Mouse (Mus musculus) fat pad, adult 2 months (tissue): ENCODE results near the gene Cacng5.

Experiments
- DNase-seq: peaks from one replicate; pipeline ENCODE4 v3.0.0-alpha.2; 2011; ENCODE audit warnings: low read depth, low spot score; ENCODE audit errors: extremely low read depth

Cacng5 gene

DNA sequence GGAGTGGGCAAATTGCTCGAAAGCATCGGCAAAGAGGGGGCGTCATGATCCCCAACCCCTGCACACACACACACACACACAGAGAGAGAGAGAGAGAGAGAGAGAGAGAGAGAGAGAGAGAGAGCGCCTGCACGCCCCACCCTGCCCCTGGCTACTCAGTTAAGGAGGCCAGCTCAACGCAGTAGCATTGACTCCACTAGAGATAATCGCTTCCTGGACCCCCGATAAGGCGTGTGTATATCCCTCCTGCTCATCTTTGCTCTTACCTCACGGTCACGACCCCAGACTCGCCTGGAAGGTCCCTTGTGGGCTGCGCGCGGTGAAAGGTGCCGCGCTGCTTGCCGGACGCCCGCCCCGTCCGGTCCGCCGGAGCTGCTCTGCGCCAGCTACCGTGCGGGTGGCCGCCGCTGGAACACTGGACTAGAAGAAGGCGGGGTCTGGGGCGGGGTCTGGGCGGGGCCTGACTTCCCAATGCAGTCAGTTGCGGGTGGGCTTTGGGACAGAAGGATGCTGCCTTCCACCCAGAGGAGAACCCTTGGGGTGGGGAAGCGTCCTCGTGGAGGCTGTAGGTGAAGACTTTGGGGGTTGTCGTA is at the start of gene Cacng5:
Gene Cacng5 (minus strand): TSS at position 422 of the 593 bp plus-strand sequence.
- no peak for DNase-seq

DNA sequence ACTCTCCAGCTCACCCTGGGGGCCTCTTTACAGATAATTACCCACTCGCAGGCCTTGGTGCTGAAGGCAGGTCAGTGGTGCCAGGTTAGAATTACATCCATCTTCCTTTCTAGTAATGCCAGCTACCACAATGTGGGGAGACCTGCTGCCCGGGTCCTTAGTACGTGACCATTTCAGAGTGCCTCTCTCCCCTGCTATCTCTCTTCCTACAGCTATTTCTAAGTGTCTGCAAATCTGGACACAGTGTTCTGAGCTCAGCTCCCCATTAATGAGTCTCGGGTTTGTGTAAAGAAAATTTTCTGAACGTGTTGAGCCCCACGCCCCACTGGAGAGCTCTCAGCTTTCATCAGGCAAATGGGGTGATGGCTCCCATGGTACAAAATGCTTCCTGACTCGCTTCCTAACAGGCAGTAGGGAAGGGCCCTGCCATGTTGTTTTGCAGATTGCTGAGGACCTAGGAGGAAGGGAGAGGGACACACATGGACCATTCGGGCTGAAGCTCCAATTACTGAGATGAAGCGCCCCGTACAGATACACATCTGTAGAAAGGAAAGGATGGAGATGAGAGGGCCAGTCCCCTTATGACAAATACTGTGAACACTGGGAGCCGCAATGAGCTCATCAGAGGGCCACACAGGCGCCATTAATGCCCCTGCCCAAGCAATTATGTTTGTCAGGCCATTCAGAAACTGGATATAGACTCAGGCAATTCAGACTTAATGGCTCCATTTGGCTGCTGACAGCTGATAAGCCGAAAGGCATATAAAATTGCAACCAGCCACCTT is 42.9 kb upstream of the Cacng5 start:
- no peak for DNase-seq

DNA sequence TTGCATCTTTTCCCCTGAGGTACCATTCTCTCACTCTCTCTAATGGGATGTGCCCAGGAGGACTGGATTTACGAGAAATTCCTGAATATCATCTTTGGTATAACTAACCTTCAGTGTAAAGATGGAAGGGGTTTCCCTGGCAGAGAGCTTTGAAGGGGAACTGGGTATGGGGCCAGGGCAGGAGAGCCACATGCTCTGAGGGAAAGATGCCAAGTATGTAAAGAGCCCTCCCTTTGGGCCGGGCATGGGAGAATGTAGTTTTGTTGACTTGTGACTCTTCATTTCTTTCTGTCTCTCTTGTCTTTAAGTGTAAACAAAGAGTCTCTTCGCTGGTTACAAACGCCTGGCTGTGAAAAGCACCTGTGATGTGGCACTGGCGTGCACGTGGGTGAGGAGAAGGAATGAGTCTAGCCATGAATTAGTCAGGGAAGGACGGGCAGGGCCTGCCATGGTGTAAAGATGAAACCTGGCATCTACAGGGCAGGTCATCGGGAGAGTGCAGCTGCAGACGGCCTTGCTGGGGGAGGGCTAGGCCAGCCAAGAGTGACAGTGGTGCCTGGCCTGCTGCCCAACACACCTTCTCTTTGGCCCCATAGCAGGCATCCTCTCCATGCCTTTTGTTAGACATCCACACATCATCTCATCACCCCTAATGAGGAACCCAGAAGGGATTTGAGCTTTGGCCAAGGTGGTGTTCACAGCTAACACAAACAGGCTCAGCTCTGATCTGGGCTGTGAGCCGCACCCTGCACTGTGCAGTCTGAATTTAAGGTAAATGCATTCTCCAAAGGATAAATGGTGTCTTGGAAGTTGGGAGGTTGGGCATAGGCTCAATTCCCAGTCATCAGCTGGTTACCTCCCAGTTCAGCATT is 40.6 kb upstream of the Cacng5 start:
- DNase-seq: no peak

DNA sequence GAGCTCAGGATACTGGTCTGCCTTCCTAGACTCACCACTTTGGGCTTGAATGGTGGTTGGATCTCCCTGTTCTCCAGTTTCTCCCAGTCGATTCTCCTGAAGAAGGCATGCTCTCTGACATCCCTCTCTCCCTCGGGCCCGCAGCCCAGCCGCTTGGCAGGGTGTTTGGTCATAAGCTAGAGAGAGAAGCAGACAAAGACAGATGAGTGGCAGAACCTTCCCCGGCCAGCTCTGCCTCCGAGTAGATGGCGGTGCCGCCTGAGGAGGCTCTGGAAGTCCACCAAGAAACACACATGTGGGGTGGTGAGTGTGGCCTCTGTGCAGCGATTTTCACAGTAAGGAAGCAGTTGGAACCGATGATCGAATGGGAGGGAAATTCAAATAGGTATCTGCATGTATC is 36.6 kb upstream of the Cacng5 start:
- no peak for DNase-seq

DNA sequence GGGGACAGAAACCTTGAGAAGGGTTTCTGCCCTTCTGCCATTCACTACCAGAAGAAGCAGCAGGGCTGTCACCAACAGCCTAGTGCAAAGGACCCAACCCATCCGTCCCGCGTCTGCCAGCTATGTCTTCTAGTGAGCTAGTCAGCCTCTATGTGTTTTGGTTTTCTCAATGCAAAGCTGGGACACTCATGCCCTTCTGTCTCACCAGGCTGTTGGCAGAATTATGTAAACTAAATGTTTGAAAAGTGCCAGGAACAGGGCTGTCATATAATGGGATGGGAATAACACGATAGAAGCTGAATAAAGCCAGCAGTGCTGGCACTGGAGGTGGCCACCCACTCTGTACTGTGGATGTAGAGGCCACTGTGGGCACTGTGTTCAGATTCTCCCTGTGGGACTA is 35.8 kb upstream of the Cacng5 start:
- DNase-seq: no peak

DNA sequence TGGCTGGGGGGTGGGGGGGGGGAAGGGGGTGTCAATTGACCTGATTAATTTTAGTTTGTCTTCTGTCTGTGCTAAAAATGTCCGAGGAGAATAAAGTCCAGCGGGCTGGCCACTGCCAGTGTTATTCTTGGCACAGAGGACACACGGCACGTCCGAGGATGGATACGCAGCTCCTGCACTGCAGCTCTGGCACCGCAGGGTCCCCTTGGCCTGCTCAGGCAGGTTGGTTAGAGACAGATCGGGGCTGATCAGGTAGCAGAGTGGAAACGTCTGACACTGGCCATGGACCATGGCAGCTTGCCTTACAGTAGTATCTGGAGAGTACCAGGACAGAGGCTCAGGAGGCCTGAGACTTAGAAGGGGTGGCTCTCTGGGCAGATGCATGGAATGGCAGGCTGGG is 35.4 kb upstream of the Cacng5 start:
- DNase-seq: no peak

DNA sequence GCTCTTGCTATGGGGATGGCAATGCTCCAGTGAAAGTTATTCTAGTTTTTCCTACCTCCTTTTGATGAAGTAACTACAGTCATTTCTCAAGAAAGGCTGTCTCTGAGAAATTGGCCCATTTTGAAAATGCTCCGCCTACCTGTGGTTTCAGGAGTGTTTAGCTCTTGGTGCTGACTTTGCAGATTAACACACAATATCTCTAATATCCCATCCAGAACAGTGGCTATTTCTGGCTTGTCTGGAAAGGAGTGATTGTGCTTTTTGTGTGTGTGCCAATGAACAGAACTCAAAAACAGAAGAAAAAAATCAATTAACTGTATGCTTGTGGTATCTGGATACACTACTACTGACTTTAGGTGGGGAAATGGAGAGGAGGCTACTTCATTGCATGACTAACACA is 33.1 kb upstream of the Cacng5 start:
- no peak for DNase-seq

DNA sequence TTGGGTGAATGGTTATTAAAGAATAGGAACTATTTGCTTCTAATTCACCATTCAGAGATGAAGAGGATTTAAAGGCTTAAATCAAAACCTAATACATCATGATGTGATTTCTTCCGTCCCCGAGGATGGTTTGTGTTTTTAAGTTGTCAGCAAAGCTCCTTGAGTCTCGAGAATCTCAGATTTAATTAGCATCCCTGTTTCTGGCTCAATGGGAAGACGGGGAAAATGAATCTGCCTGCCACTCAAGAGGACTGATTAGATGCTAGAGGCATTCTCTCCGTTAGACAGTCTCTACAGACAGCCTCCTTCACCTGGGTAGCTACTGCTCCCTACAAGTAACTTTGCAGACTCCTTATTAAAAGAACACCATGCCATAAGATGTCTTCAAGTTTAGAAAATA is 32.0 kb upstream of the Cacng5 start:
- DNase-seq: no peak

DNA sequence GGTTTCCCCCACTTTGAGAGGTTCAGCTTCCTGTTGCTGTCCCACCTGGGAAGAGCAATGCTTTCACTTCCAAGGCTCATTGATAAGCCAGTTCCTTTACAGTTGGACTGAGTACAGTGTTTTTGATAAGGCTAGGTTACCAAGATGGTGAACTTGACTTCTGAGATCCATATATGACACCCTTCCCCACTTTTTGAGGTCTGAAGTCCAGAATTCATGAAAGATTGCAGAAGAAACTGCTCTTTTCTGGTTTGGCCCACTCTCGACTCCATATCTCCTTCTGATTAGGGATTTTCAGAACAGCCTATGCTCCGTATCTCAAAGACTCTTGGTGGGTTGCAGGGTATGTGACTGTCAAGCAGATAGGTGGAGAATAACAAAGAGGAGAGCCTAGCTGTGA is 22.1 kb upstream of the Cacng5 start:
- no peak for DNase-seq

DNA sequence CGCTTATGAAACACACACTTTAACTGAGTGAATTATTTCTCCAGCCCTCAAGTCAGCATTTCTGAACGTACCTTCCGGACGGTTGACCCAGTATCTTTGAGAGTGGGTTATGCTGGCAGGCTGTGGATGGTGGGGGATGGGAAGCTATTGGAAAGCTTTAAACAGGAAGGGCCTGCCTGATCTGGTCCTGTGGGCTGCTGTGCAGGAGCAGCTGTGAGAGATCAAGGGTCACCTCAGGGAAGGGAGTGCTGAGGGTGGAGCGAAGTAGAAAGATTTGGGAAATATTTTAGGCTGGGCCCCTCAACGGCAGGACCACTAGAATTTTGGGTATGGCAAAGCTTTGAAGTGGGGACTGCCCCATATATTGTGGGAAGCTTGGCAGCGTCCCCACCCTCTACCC is 16.9 kb upstream of the Cacng5 start:
- DNase-seq: no peak

DNA sequence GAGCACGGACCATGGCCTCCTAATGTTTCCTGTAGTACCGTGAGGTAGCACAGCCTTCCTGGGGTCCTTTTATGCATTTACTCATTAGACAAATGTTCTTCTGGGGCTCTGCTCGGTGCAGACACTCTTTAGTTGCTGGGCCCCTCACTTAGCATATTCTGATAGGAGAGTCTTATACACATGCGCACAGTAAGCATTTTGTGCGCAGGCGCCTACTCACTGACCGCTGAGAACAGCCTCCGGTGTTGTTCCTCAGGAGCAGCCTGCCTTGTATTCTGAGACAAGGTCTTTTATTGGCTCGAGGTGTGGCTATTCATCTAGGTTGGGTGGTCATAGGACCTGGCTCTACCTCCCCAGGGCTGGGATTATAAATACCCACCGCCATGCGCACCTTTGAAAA is 16.4 kb upstream of the Cacng5 start:
- DNase-seq: no peak

DNA sequence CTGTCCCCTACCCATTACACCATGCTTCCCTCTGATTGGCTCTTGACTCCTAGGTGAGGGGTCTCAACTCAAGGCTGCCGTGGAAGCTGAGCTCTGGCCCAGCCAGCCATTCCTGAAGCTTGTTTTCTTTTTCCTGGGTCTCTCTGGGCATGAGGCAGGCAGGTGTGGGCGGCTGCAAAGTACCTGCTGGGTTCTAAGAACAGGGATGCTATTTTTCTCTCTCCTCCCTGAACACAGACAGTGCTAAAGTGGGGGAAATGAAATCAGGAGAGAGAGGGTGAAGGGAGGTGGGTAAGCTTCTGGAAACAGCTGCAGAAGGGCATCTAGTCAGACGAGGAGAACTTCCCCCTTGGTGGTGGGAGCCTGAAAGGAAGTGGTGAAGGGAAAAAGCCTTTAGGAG is 14.9 kb upstream of the Cacng5 start:
- DNase-seq: no peak

DNA sequence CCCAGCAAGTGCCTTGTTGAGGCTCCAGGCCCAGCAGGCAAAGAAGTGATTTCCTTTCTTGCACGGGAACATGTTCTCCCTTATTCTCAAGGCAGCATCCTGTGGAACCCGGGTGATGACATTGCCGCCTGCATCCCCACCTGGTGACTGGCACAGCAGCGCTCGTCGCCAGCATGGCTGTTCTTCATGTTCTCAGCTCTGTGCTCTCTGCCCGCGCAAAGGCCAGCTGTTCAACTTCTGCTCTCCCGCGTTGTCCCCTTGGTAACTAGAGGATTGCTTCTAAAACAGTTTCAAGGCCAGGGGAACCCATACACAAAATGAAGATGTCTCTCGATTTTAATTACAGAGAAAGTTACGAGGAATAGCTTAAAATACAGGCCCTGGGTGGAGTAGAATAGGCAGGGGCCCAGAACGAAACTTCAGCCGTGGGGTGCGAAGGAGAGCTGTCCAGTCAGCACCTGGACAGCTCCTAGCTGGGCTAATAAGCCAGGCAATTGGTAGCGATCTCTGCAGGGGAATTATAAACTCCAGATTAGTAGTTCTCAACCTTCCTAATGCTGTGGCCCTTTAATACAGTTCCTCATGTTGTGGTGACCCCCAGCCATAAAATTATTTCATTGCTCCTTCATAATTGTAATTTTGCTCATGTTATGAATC is 5.1 kb upstream of the Cacng5 start:
- DNase-seq: no peak

DNA sequence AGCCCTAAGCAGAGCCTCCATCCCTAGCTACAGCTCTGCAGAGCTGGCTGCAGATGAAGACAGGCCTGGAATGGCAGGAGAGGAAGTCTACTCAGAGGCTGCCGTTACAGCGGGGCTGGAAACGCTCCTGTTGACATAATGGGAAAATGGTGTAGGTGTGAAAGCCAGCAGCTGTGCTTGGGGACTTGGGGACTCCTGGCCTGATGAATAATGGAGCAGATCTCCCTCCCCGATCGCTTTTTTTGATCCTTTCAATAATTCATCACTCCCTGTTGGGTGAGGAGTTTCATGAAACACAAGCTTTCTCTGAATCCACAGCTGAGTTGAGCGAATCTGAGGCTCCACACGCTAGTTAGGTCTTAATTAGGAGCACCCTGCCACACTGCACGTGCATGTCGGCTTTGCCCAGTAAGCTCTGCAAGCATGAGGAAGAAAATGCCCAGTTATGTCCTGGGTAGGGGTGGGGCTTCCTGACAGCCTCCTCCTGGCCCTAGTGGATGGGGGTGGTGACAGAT is 2.9 kb upstream of the Cacng5 start:
- DNase-seq: no peak

DNA sequence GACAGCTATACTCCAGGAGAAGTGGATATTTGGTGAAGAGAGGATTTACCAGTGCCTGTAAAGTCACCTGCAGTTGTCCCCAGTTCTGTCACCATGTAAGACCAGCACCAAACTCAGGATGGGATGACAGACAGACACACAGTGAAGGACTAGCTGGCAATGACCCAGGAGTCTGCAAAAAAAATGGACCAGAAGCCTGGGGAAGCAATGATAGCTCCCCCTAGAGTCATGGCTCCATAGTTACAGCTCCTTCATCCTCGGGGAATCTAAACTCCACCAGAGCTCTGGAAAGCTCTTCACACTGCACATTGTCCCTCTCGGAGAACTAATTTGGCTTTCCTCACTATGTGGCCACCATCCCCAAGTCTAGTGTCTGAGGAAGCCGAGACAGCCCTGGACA is 1.5 kb downstream of the Cacng5 start:
- DNase-seq: no peak

DNA sequence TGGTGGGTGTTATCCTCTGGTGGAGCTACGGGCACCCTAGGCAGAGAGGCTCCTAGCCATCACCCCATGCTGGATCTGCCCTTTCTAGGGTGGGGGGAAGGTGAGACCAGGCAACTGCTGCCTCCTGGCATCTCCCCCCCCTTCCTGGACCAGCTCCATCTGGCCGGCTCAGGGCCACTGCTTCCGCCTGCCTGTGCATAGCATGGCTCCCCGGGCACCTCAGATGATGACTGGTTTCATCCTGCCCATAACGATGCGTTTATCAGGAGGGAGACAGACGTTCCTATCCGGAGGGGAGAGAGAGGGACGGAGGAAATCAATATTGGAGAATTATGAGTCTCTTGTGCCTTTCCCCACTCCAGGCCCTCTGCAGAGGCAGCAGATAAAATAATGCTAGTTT is 9.5 kb downstream of the Cacng5 start:
- DNase-seq: no peak

DNA sequence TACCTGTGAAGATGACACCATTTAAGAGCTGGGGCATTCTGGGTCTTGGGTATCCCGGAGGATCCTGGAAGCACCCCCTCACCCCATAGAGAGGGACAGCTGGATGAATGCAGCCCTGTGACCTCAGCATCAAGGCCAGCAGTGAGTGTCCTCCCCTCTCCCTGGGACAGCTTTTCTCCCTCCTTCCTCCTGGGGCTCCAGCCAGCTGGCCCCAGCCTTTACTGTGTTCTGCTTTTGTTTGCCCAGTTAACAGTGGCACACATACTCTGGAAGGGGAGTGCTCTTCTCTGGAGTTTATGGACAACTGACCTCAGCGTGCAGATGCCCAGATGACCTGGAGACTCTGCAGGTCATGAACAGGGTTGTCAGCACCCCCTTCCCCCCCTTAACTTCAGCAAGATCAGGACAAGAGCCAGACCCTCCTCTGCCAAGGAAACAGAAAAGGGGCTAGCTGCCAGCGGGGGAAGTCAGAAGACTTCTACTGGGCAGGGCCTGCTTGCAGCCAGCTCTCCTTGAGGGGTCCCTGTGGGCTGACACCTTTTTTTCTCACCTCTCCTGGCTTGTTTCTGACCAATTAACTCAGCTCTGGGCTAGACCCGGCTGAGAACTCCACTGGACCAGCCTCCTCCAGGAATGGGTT is 10.8 kb downstream of the Cacng5 start:
- no peak for DNase-seq

DNA sequence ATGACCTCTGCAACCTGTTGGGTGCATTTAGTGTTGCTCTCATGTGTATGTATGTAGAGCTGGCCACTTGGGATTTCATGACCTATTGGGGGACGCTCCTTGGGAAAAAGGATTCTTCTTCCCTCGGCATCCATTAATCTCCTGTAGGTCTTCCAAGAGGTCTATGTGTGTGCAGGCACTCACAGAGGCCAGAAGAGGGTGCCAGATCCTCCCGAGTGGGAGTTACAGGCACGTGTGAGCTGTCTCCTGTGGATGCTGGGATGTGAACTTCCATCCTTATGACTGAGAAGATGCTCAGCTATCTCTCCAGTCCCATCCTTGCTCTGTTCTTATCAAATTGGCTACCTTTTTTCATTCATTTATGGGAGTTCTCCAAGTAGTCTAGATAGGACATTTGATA is 14.4 kb downstream of the Cacng5 start:
- DNase-seq: no peak

DNA sequence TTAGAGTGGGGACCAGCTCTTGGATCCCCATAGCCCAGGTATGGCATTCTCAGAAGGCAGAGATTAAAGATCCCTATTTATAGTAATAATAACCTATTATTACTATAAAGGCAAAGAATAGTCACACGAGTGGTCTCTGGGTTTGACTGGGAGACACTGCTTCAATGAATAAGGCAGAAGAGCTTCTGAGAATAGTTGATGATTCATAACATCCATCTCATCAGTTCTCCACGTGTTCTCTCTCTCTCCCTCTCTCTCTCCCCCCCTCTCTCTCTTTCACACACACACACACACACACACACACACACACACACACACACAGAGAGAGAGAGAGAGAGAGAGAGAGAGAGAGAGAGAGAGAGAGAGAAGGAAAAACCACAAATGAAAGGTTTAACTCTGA is 16.2 kb downstream of the Cacng5 start:
- DNase-seq: no peak

DNA sequence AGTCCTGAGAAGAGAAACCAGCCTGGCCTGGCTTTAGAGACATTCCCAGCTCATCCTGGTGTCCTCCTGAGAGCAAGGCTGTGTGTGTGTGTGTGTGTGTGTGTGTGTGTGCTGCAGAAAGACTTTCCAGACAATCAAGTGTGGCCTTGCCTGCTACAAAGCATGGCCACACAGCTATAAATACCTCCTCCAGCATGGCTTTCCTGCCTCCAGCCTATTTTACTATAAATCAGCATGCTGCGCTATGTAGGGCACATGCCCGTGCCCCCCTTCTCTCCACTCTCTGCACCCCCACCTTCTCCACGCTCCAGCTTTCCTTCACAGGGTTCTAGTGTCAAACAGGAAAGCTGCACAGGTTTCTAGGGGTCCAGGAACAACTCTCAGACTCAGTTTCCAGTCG is 19.2 kb downstream of the Cacng5 start:
- DNase-seq: no peak

DNA sequence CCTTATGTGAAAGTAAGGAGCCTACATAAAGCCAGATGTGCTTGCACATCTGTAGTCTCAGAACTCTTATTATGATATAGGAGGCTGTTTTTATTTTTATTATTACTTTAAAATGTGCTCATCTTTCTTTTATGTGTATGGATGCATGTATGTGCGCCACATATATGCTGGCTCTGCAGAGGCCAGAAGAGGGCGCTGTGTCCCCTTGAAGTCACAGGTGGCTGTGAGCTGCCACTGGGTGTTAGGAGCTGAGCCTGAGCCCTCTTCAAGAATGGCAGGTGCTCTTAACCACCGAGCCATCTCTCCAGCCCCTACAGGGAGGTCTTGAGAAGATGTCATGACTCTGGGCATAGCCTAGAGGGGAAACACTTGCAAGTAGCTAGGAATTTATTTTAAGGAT is 23.5 kb downstream of the Cacng5 start:
- no peak for DNase-seq
